Comparison of ENCODE assay signal across 21 mouse cellular contexts in the genomic region with DNA sequence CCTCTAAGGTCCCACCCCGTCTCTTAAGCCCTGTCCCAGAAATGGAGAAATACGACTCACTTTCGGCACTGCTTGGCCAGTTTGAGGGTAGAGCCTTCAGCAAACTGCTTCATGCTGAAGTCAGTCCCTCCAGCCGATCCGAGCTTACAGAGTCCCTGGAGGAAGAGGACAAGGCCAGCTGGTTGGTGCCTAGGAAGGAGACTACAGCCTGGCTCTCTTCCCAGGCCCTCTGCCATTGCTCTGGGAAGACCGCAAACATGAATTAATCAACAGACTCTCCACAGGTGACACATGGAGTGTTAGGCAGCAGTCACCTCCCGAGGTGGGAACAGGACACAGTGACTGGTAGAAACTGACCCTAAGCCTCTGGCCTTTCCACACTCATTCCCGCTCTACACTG.
DNase-seq lines count a peak whose midpoint lies in the region; ATAC-seq lines count a peak whose summit lies in the region.
"Had no signal": no experiment of that assay in that cellular context is flagged by ENCODE, and none has a peak within 500 bp of the region (broad histone marks: within the 10 kb centered on the region; RNA-seq: fewer than 3 reads in every experiment).

No protein-coding gene starts in this region.

- peak; percentile 41; the same call in 1 of the 2 replicates for ATAC-seq in cerebellum, adult (ENCODE audit: insufficient number of reproducible peaks, low FRiP score, low TSS enrichment)
- ATAC-seq: CD4-positive, CD25-positive, alpha-beta regulatory T cell, adult 4 months; forebrain, embryonic 15.5 days; hindbrain, postnatal 0 days; inflammation-experienced regulatory T-cells, adult 6 months; intestine, embryonic 16.5 days had no signal

- DNase-seq in cerebellum, postnatal 4 days (ENCODE audit: low spot score in 2 of 2), result no peak
- peak; percentile 70 for DNase-seq in cerebellum, adult 11-12 months
- DNase-seq in cerebellum, adult 8-10 months, result peak; percentile 41
- peak; percentile 60 to 73 for DNase-seq in cerebellum, postnatal 25 days
- no peak for DNase-seq in c-Kit-positive CD71-positive TER-119-positive erythroid progenitor cells, embryonic 14.5 days (ENCODE audit: low spot score)
- DNase-seq in right cerebral cortex, postnatal 4 days, result no peak
- DNase-seq in thymus, adult 18-20 months, result no peak
- DNase-seq: adrenal gland, postnatal 25 days; embryo, embryonic 11 days; gastrocnemius, postnatal 10 days; gastrocnemius, postnatal 36 days; heart, adult 2 months; heart, postnatal 14 days; heart, postnatal 4 days; kidney, adult 2 months had no signal

Comparison
In these comparisons a context has a peak if more than half of its experiments do, and no peak if none do; other contexts are left out.
1. DNase-seq: peak in cerebellum, adult 11-12 months (single experiment), cerebellum, adult 8-10 months (single experiment) and cerebellum, postnatal 25 days (2 of 2); none in cerebellum, postnatal 4 days (0 of 2), c-Kit-positive CD71-positive TER-119-positive erythroid progenitor cells, embryonic 14.5 days (single experiment), right cerebral cortex, postnatal 4 days (single experiment) and thymus, adult 18-20 months (0 of 2).